Mouse (Mus musculus) ES-E14 (cell line): ENCODE measurements around the gene Aspdh. TPM values are rescaled to one million over a fixed set of nuclear protein-coding genes. Genes with fewer than 3 reads are reported as not detected.

Source experiments
- DNase-seq: peaks from one replicate; pipeline ENCODE4 v3.0.0-alpha.2; 2013; ENCODE audit warnings: low read depth, low spot score
- H3K27ac ChIP-seq: 2 replicates; pipeline ENCODE4 v1.5.1; 2012; ENCODE audit warnings: low read depth, mild to moderate bottlenecking, low read length, moderate library complexity, mixed read lengths; ENCODE audit not compliant: poor library complexity, insufficient read depth, severe bottlenecking
- H3K36me3 ChIP-seq: 2 replicates; pipeline ENCODE4 v1.6.1; 2012; ENCODE audit warnings: mild to moderate bottlenecking, low read length, moderate library complexity, mixed read lengths; ENCODE audit not compliant: control insufficient read depth, poor library complexity, insufficient read depth, severe bottlenecking
- H3K4me1 ChIP-seq, 2 experiments: fragments of 150-350 bp in 1 of 2; sonication (generic) in 1 of 2; 2 replicates each; pipeline ENCODE4 v1.6.1; 2012; ENCODE audit warnings: low read length in 2 of 2, mild to moderate bottlenecking in 1 of 2, mixed read lengths in 1 of 2; ENCODE audit not compliant: control insufficient read depth in 2 of 2, insufficient read depth in 2 of 2, poor library complexity in 1 of 2
- H3K4me3 ChIP-seq, 2 experiments: fragments of 150-350 bp in 1 of 2; sonication (generic) in 1 of 2; 2 replicates each; pipeline ENCODE4 v1.5.1; 2012; ENCODE audit warnings: low read length in 2 of 2, low read depth in 1 of 2, mild to moderate bottlenecking in 1 of 2, mixed read lengths in 1 of 2; ENCODE audit not compliant: insufficient read depth in 1 of 2, poor library complexity in 1 of 2, severe bottlenecking in 1 of 2
- H3K9ac ChIP-seq: 2 replicates; pipeline ENCODE4 v1.6.1; 2012; ENCODE audit warnings: low read depth, mild to moderate bottlenecking, low read length, mixed read lengths; ENCODE audit not compliant: poor library complexity, insufficient read depth, severe bottlenecking
- H3K9me3 ChIP-seq: fragments of 150-350 bp; sonication (generic); 2 replicates; pipeline ENCODE4 v1.6.1; 2012; ENCODE audit warnings: low read depth, mild to moderate bottlenecking, low read length; ENCODE audit not compliant: control insufficient read depth, insufficient read depth
- CHD2 ChIP-seq: IDR thresholded peaks from 2 replicates; pipeline ENCODE4 v1.6.1; 2014; ENCODE audit warnings: mild to moderate bottlenecking, low read depth, low read length, inconsistent platforms
- HCFC1 ChIP-seq: IDR thresholded peaks from 2 replicates; pipeline ENCODE4 v1.6.1; 2012; ENCODE audit warnings: low read length, inconsistent platforms, borderline replicate concordance; ENCODE audit not compliant: insufficient read depth
- MAFK ChIP-seq: IDR thresholded peaks from 2 replicates; pipeline ENCODE4 v1.6.1; 2014; ENCODE audit warnings: mild to moderate bottlenecking, low read depth, low read length, inconsistent platforms; ENCODE audit not compliant: insufficient read depth
- ZC3H11A ChIP-seq: IDR thresholded peaks from 2 replicates; pipeline ENCODE4 v1.6.1; 2012; ENCODE audit warnings: low read depth, mild to moderate bottlenecking, inconsistent platforms, low read length, borderline replicate concordance
- ZNF384 ChIP-seq: IDR thresholded peaks from 2 replicates; pipeline ENCODE4 v1.6.1; 2012; ENCODE audit warnings: low read depth, low read length, inconsistent platforms
- in situ Hi-C, 2 experiments: fragments of 600-800 bp; cut with MboI; formaldehyde crosslinking; loops; one replicate each; pipeline ENCODE4 v1.15.1; 2025; ENCODE audit warnings: low sequenced_read_pairs in 2 of 2, inconsistent platforms in 1 of 2; ENCODE audit not compliant: unreplicated experiment in 2 of 2
- total RNA-seq: library from RNA; depleted of rRNA; stranded (reverse); fragments of 300-350 nt; gene quantifications from 2 replicates; pipeline ENCODE4 v1.2.3, GENCODE M21; 2012

Gene Aspdh
- total RNA-seq, 1 experiment = not detected

- TF ChIP-seq HCFC1 = no peak
These were observed 11.9 kb upstream of the Aspdh start for GRCm38 (mm10) chr7:44453256-44453655.

GRCm38 (mm10) chr7:44456302-44456701, 8.9 kb upstream of the Aspdh start:
- no peak for TF ChIP-seq ZC3H11A
- no peak for TF ChIP-seq MAFK
- TF ChIP-seq CHD2 = no peak
- no peak for TF ChIP-seq ZNF384
- TF ChIP-seq HCFC1 = no peak
- Histone ChIP-seq H3K27ac (no peak overlapping the region), H3K4me1 (peaks cover 0 to under 1% of the 10 kb centered on the region in 2 experiments; a peak in 1 of 4 replicates), H3K4me3 (no peak overlapping the region), H3K9me3 (no peaks in the 10 kb centered on the region), H3K9ac (no peak overlapping the region), H3K36me3 (no peaks in the 10 kb centered on the region)
- DNase-seq = no peak
- in situ Hi-C loops = no loop called here

More at GRCm38 (mm10) chr7:44453256-44453655, 11.9 kb upstream of the Aspdh start:
- no peak for DNase-seq
- Histone ChIP-seq H3K27ac (no peak overlapping the region), H3K36me3 (no peaks in the 10 kb centered on the region), H3K9me3 (no peaks in the 10 kb centered on the region), H3K9ac (no peak overlapping the region), H3K4me3 (no peak overlapping the region), H3K4me1 (no peaks in the 10 kb centered on the region)
- in situ Hi-C loops = no loop called here

- H3K4me1 ChIP-seq = peaks cover 0 to 11% of the 10 kb centered on the region in 2 experiments; a peak in 1 of 4 replicates
- no peak overlapping the region for H3K4me3 ChIP-seq
- no peaks in the 10 kb centered on the region for H3K36me3 ChIP-seq
- no peak for DNase-seq
- no peak overlapping the region for H3K9ac ChIP-seq
- no peak for TF ChIP-seq CHD2
- no peak for TF ChIP-seq ZNF384
- TF ChIP-seq ZC3H11A = no peak
- TF ChIP-seq HCFC1 = no peak
- no peak for TF ChIP-seq MAFK
- no peak overlapping the region for H3K27ac ChIP-seq
- in situ Hi-C loops = no loop called here
- H3K9me3 ChIP-seq = no peaks in the 10 kb centered on the region
These were observed 5.1 kb upstream of the Aspdh start for GRCm38 (mm10) chr7:44460067-44460466.

- H3K9me3 ChIP-seq = no peaks in the 10 kb centered on the region
- no peaks in the 10 kb centered on the region for H3K36me3 ChIP-seq
- TF ChIP-seq ZNF384 (no peak), HCFC1 (no peak), MAFK (no peak), ZC3H11A (no peak), CHD2 (no peak)
- H3K9ac ChIP-seq = no peak overlapping the region
- H3K4me1 ChIP-seq = peaks cover 0 to 11% of the 10 kb centered on the region in 2 experiments; a peak in 1 of 4 replicates
- peak overlapping the region in 1 of 2 experiments; percentile 59; a peak in 1 of 4 replicates for H3K4me3 ChIP-seq
- DNase-seq = no peak
- H3K27ac ChIP-seq = no peak overlapping the region
- in situ Hi-C loops = no loop called here
These were observed 4.3 kb upstream of the Aspdh start for GRCm38 (mm10) chr7:44460767-44461502.
